Mouse (Mus musculus): ENCODE results near the gene H6pd. TPM values are rescaled to one million over a fixed set of nuclear protein-coding genes. Genes with fewer than 3 reads are reported as not detected.
A peak's percentile ranks its signal among the peaks of the same experiment; 100 is the strongest.
"Not testable (repeated sequence)": the region's sequence is repeated elsewhere in the genome, so short reads cannot be mapped to it uniquely, and the experiment has no call there.

H6pd gene
- polyA plus RNA-seq, 1 experiment, result 7.3 TPM

DNA sequence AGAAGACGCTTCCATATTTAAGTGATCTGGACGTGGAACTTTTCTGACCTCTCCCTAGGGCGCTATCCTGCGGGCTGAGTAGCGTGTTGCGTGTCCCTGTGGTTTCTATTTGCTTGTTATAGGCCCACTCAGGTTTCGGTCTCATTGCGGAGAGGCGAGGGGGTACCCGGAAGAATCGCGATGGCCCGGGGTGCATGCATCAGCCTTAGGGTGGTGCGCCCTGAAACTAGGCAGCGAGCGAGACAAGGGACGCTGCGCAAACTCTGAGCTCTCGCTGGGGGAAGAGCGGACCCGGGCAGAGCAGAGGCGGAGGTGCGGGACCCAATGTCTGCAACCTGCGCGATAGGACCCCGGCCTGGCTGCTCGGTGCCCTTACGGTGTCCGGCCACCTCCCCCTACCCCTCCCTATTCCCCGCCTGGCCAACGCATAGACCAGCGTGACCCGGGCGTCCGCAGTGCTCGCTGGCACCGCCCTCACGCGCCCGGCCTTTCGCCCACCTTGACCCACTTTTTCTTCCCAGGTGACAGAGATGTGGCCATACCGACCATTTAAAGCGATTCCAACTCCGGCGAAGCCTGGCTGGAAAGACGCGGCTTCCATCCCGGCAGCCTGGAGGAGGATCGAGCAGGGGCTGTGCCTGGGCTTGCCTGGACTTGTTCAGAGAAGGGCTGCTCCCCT is 39.8 kb upstream of the H6pd start:
- Histone ChIP-seq H3K4me3 (ENCODE audit: control insufficient read depth, low read depth, low read length) (peak overlapping the region; percentile 83), H3K27me3 (ENCODE audit: control insufficient read depth, insufficient read depth, low read length) (no peaks in the 10 kb centered on the region), H3K27ac (ENCODE audit: control insufficient read depth, insufficient read depth, low read depth, low read length) (peak overlapping the region; percentile 84), H3K36me3 (ENCODE audit: control insufficient read depth, insufficient read depth, low read length) (no peaks in the 10 kb centered on the region), H3K4me1 (ENCODE audit: control insufficient read depth, insufficient read depth, low read length) (peaks cover 9% of the 10 kb centered on the region)
- TF ChIP-seq CTCF (IDR thresholded peaks at IDR 0.05; ENCODE audit: control insufficient read depth, insufficient read depth, insufficient replicate concordance, low read depth, low read length) (no peak), POLR2A (IDR thresholded peaks at IDR 0.05; ENCODE audit: control insufficient read depth, low read depth, low read length) (0 out of 2 replicates have a peak, but pooled peaks have one; percentile 0)

DNA sequence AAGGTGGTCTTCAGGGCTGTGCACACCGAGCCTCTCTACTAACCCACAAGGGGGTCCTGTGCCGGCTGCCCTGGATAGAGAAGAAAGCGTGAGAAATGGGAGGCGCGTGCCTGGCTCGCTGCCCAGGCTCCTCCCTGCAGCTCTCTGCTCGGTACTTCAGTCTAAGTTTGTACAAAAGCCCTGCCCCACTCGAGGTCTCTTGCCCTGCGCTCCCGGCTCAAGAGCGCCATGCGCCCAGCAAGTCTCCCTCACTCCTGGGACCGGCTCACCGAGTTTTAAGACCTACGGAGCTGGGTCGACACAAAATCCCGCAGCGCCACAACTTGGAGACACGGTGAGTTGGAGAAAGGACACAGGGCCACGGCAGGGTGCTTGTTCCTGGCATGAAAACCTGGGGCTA is 39.2 kb upstream of the H6pd start:
- Histone ChIP-seq H3K27ac (ENCODE audit: control insufficient read depth, insufficient read depth, low read depth, low read length) (peak overlapping the region; percentile 84), H3K4me3 (ENCODE audit: control insufficient read depth, low read depth, low read length) (peak overlapping the region; percentile 83), H3K36me3 (ENCODE audit: control insufficient read depth, insufficient read depth, low read length) (no peaks in the 10 kb centered on the region), H3K27me3 (ENCODE audit: control insufficient read depth, insufficient read depth, low read length) (no peaks in the 10 kb centered on the region), H3K4me1 (ENCODE audit: control insufficient read depth, insufficient read depth, low read length) (peaks cover 9% of the 10 kb centered on the region)
- TF ChIP-seq POLR2A (IDR thresholded peaks at IDR 0.05; ENCODE audit: control insufficient read depth, low read depth, low read length) (peak; percentile 64), CTCF (IDR thresholded peaks at IDR 0.05; ENCODE audit: control insufficient read depth, insufficient read depth, insufficient replicate concordance, low read depth, low read length) (no peak)

DNA sequence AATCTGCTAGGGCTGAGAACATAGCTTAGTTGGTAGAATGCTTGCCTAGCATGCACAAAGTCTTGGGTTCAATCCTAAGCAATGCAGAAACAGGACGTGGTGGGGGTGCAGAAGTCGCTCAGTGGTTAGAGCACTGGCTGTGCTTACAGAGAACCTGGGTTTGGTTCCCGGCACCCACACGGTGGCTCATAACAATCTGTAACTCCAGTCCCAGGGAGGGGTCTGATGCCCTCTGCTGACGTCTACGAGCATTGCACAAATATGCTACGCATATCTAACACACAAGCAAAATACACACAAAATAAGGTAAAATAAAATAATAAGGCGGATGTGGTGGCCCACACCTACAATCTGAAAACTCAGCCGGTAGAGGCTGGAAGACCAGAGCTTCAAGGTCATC is 34.8 kb upstream of the H6pd start:
- no peak for TF ChIP-seq POLR2A (IDR thresholded peaks at IDR 0.05; ENCODE audit: control insufficient read depth, low read depth, low read length)
- TF ChIP-seq CTCF (IDR thresholded peaks at IDR 0.05; ENCODE audit: control insufficient read depth, insufficient read depth, insufficient replicate concordance, low read depth, low read length), result no peak
- H3K36me3 ChIP-seq (ENCODE audit: control insufficient read depth, insufficient read depth, low read length), result no peaks in the 10 kb centered on the region
- no peak overlapping the region for H3K4me3 ChIP-seq (ENCODE audit: control insufficient read depth, low read depth, low read length)
- no peak overlapping the region for H3K27ac ChIP-seq (ENCODE audit: control insufficient read depth, insufficient read depth, low read depth, low read length)
- peaks cover 7% of the 10 kb centered on the region; the same call in 1 of the 2 replicates for H3K4me1 ChIP-seq (ENCODE audit: control insufficient read depth, insufficient read depth, low read length)
- H3K27me3 ChIP-seq (ENCODE audit: control insufficient read depth, insufficient read depth, low read length), result no peaks in the 10 kb centered on the region

DNA sequence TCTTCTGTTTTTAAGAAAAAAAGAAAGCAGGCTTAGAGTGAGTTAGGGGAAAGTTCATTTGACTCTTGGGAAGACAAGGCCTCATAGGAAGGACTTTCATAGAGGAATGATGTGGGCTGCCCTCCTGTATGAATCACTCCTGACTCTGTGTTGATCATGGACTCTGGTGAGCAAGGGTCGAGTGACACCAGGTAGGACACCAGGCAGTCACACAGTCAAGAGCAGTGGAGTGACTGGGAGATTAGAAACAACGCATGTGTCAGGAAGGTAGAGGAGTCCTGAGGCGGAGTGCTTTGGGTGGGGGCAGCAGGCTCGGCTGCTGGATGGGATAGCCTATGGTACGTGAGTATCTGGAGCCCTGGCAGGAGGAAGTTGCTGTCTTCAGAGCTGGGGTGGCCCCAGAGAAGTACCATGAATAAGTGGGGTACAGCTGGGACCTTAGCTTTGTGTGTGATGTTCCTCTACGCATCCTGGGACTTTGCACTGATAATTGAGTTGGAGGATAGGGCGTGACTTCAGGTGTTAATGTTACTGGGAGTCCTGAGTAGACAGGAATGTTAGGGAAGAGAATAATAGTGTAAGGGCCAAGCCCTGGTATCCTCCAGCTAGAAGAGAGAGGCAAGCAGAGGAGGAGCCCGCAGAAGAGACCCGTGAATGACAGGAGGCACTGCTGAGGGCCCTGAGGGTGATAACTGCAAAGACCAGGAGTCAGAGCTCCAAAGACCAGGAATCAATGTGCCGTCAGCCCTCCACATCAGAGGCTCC is 32.7 kb upstream of the H6pd start:
- no peaks in the 10 kb centered on the region for H3K27me3 ChIP-seq (ENCODE audit: control insufficient read depth, insufficient read depth, low read length)
- no peak overlapping the region; the same call in 1 of the 2 replicates for H3K27ac ChIP-seq (ENCODE audit: control insufficient read depth, insufficient read depth, low read depth, low read length)
- no peak overlapping the region for H3K4me3 ChIP-seq (ENCODE audit: control insufficient read depth, low read depth, low read length)
- no peaks in the 10 kb centered on the region for H3K36me3 ChIP-seq (ENCODE audit: control insufficient read depth, insufficient read depth, low read length)
- H3K4me1 ChIP-seq (ENCODE audit: control insufficient read depth, insufficient read depth, low read length), result peaks cover 2% of the 10 kb centered on the region
- TF ChIP-seq CTCF (IDR thresholded peaks at IDR 0.05; ENCODE audit: control insufficient read depth, insufficient read depth, insufficient replicate concordance, low read depth, low read length) (no peak), POLR2A (IDR thresholded peaks at IDR 0.05; ENCODE audit: control insufficient read depth, low read depth, low read length) (no peak)

DNA sequence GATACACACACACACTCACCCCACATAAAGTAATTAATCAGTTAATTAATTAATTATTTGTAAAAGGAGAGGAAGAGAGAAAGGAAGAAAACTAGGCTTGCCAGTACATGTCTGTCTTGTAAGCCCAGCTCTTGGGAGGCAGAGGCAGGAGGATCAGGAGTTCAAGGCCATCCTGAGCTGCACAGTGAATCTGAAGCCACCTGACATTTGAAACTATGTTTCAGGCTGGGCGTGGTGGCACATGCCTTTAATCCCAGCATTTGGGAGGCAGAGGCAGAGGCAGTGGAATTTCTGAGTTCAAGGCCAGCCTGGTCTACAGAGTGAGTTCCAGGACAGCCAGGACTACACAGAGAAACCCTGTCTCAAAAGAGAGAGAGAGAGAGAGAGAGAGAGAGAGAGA is 32.0 kb upstream of the H6pd start:
- H3K27ac ChIP-seq (ENCODE audit: control insufficient read depth, insufficient read depth, low read depth, low read length); H3K27me3 ChIP-seq (ENCODE audit: control insufficient read depth, insufficient read depth, low read length); H3K4me1 ChIP-seq (ENCODE audit: control insufficient read depth, insufficient read depth, low read length); H3K36me3 ChIP-seq (ENCODE audit: control insufficient read depth, insufficient read depth, low read length); H3K4me3 ChIP-seq (ENCODE audit: control insufficient read depth, low read depth, low read length): not testable (repeated sequence)

DNA sequence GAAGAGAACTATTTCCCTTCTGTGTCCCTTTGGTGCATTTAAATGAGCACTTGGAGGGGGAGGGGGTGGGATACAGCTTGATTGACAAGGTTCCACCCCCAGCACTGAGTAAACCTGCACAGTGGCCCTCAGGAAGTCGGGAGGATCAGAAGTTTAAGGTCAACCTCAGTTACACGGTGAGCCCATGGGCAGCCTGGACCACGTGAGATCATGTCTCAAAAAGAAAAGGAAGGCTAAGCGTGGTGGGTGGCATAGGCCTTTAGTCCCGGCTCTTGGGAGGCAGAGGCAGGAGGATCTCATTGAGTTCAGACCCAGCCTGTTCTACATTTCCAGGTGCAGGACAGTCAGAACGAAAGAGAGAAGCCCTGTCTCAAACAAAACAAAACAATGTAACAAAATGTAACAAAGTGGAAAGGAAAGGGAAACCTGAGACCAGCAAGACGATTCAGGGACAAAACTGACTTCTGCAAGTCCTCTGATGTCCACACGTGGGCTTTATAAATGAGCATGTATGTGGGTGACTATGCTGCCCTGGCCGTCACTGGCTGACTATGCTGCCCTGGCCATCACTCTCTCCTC is 31.3 kb upstream of the H6pd start:
- H3K27ac ChIP-seq (ENCODE audit: control insufficient read depth, insufficient read depth, low read depth, low read length), result no peak overlapping the region; the same call in 1 of the 2 replicates
- H3K4me3 ChIP-seq (ENCODE audit: control insufficient read depth, low read depth, low read length), result no peak overlapping the region
- TF ChIP-seq CTCF (IDR thresholded peaks at IDR 0.05; ENCODE audit: control insufficient read depth, insufficient read depth, insufficient replicate concordance, low read depth, low read length), result no peak
- peaks cover 4% of the 10 kb centered on the region for H3K4me1 ChIP-seq (ENCODE audit: control insufficient read depth, insufficient read depth, low read length)
- H3K27me3 ChIP-seq (ENCODE audit: control insufficient read depth, insufficient read depth, low read length), result no peaks in the 10 kb centered on the region
- no peaks in the 10 kb centered on the region for H3K36me3 ChIP-seq (ENCODE audit: control insufficient read depth, insufficient read depth, low read length)

DNA sequence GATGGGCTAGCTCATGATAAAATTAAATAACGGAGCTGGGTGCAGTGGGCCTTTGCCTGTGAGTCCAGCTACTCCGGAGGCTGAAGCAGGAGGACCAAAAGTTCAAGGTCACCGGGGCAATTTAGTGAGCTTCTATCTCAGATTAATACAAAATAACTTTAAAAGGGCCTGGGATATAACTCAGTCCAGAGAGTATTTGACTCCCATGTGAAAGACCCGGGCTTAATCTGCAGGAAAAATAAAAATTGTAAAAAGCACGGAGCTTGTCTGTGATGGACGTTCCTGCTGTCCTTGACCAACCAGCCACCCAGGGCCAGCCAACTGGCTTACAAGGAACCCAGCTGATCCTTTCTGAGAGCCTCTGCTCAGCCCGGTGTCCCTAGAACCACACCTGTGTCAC is 29.7 kb upstream of the H6pd start:
- Histone ChIP-seq H3K27me3 (ENCODE audit: control insufficient read depth, insufficient read depth, low read length) (no peaks in the 10 kb centered on the region), H3K4me3 (ENCODE audit: control insufficient read depth, low read depth, low read length) (no peak overlapping the region), H3K36me3 (ENCODE audit: control insufficient read depth, insufficient read depth, low read length) (no peaks in the 10 kb centered on the region), H3K27ac (ENCODE audit: control insufficient read depth, insufficient read depth, low read depth, low read length) (no peak overlapping the region; the same call in 1 of the 2 replicates), H3K4me1 (ENCODE audit: control insufficient read depth, insufficient read depth, low read length) (peaks cover 6% of the 10 kb centered on the region)
- no peak for TF ChIP-seq POLR2A (IDR thresholded peaks at IDR 0.05; ENCODE audit: control insufficient read depth, low read depth, low read length)
- no peak for TF ChIP-seq CTCF (IDR thresholded peaks at IDR 0.05; ENCODE audit: control insufficient read depth, insufficient read depth, insufficient replicate concordance, low read depth, low read length)

Measured in testis, adult 2 months (tissue).